Comparison of ENCODE assay signal across 10 mouse cellular contexts in genomic region chr17:36892362-36892761, GRCm38 (mm10). TPM values are rescaled to one million over a fixed set of nuclear protein-coding genes. Genes with fewer than 3 reads are reported as not detected.
DNase-seq lines count a peak whose midpoint lies in the region; ATAC-seq and TF ChIP-seq lines count a peak whose summit lies in the region.
"Had no signal": no experiment of that assay in that cellular context is flagged by ENCODE, and none has a peak within 500 bp of the region (broad histone marks: within the 10 kb centered on the region; RNA-seq: fewer than 3 reads in every experiment).

No protein-coding gene starts in this region.

- peak; percentile 40 to 51 for DNase-seq in heart, postnatal 10 days
- peak; percentile 74 for DNase-seq in ES-CJ7 (ENCODE audit: low read depth, low spot score)
- DNase-seq in brain, embryonic 18.5 days (ENCODE audit: low read depth, low spot score): peak; percentile 36
- DNase-seq in hindbrain, embryonic 11.5 days (ENCODE audit: low spot score): peak; percentile 50
- peak; percentile 34 for DNase-seq in liver, adult 2 months (ENCODE audit: extremely low read depth, low read depth, low spot score)
- peak; percentile 20 for DNase-seq in neural tube, embryonic 10.5 days (ENCODE audit: extremely low spot score, low spot score)
- no peak for DNase-seq in spleen, postnatal 4 days (ENCODE audit: low spot score in 2 of 2)

- ATAC-seq in heart, embryonic 11.5 days (replicated peaks; ENCODE audit: insufficient number of reproducible peaks, low FRiP score, low TSS enrichment): no peak
- ATAC-seq in hindbrain, embryonic 11.5 days (ENCODE audit: low FRiP score): 0 out of 2 replicates have a peak, but pooled peaks have one; percentile 47

- WGBS in heart, embryonic 11.5 days (ENCODE audit: insufficient replicate concordance): 24% methylated on average over 2 of the region's 2 CpGs
- 17% methylated on average over 2 of the region's 2 CpGs for WGBS in hindbrain, embryonic 11.5 days
- 12% methylated on average over 2 of the region's 2 CpGs for WGBS in liver, adult 2 months

- no peak overlapping the region for H3K27ac ChIP-seq in heart, embryonic 11.5 days (ENCODE audit: low read depth, low read length)
- no peak overlapping the region for H3K27ac ChIP-seq in hindbrain, embryonic 11.5 days (ENCODE audit: low read depth, low read length)
- H3K27ac ChIP-seq in liver, adult 2 months (replicated peaks; ENCODE audit: insufficient read depth, low read depth, low read length): no peak overlapping the region
- H3K27ac ChIP-seq: embryonic facial prominence, embryonic 15.5 days; macrophage had no signal

- intact Hi-C loops in heart, postnatal 10 days (cut with DNase I): loop anchor here (2.0 to 5.0 kb wide), 3 partner anchors 22 to 310 kb away; partner anchors contain the start of gene Olfr94

- H3K27me3 ChIP-seq in heart, embryonic 11.5 days (ENCODE audit: control insufficient read depth, insufficient read depth, low read length): peaks cover 7% of the 10 kb centered on the region; the same call in 1 of the 2 replicates
- no peaks in the 10 kb centered on the region for H3K27me3 ChIP-seq in hindbrain, embryonic 11.5 days (ENCODE audit: control insufficient read depth, insufficient read depth, low read length)
- H3K27me3 ChIP-seq in liver, adult 2 months (ENCODE audit: control insufficient read depth, insufficient read depth, low read length): no peaks in the 10 kb centered on the region

- H3K36me3 ChIP-seq in heart, embryonic 11.5 days (ENCODE audit: control insufficient read depth, insufficient read depth, low read length): no peaks in the 10 kb centered on the region
- no peaks in the 10 kb centered on the region for H3K36me3 ChIP-seq in hindbrain, embryonic 11.5 days (ENCODE audit: control insufficient read depth, insufficient read depth, low read length)
- H3K36me3 ChIP-seq in liver, adult 2 months (ENCODE audit: control insufficient read depth, insufficient read depth, low read length): no peaks in the 10 kb centered on the region
- H3K36me3 ChIP-seq: embryonic facial prominence, embryonic 15.5 days had no signal

- no peak overlapping the region for H3K4me3 ChIP-seq in heart, embryonic 11.5 days (ENCODE audit: low read depth, low read length)
- H3K4me3 ChIP-seq in hindbrain, embryonic 11.5 days (ENCODE audit: low read depth, low read length): no peak overlapping the region
- H3K4me3 ChIP-seq in liver, adult 2 months (ENCODE audit: insufficient read depth, low read depth, low read length): no peak overlapping the region
- H3K4me3 ChIP-seq: embryonic facial prominence, embryonic 15.5 days had no signal

- TF ChIP-seq POLR2A in liver, adult 2 months (IDR thresholded peaks at IDR 0.05; ENCODE audit: extremely low read depth, insufficient read depth, low read length): no peak

- peak; percentile 50 for TF ChIP-seq CTCF in liver, adult 2 months (IDR thresholded peaks at IDR 0.05; ENCODE audit: low read depth, low read length)

- no peaks in the 10 kb centered on the region for H3K4me1 ChIP-seq in heart, embryonic 11.5 days (ENCODE audit: control insufficient read depth, insufficient read depth, low read length)
- no peaks in the 10 kb centered on the region for H3K4me1 ChIP-seq in hindbrain, embryonic 11.5 days (replicated peaks; ENCODE audit: control insufficient read depth, insufficient read depth, low read length)
- no peaks in the 10 kb centered on the region for H3K4me1 ChIP-seq in liver, adult 2 months (ENCODE audit: control insufficient read depth, insufficient read depth, low read length)
- H3K4me1 ChIP-seq: embryonic facial prominence, embryonic 15.5 days had no signal

- no peaks in the 10 kb centered on the region for H3K9me3 ChIP-seq in heart, embryonic 11.5 days (replicated peaks; ENCODE audit: control insufficient read depth, low read length)
- H3K9me3 ChIP-seq in hindbrain, embryonic 11.5 days (ENCODE audit: control insufficient read depth, low read length): no peaks in the 10 kb centered on the region
- H3K9me3 ChIP-seq: embryonic facial prominence, embryonic 15.5 days had no signal

- H3K4me2 ChIP-seq in heart, embryonic 11.5 days: no peak overlapping the region
- no peak overlapping the region for H3K4me2 ChIP-seq in hindbrain, embryonic 11.5 days (replicated peaks; ENCODE audit: low read depth, low read length)
- H3K4me2 ChIP-seq: embryonic facial prominence, embryonic 15.5 days had no signal

- H3K9ac ChIP-seq in heart, embryonic 11.5 days (ENCODE audit: low read depth, low read length): no peak overlapping the region
- no peak overlapping the region for H3K9ac ChIP-seq in hindbrain, embryonic 11.5 days (ENCODE audit: low read depth, low read length)
- H3K9ac ChIP-seq in liver, adult 2 months (ENCODE audit: low read depth, low read length): no peak overlapping the region
- H3K9ac ChIP-seq: embryonic facial prominence, embryonic 15.5 days had no signal

- H3K79me2 ChIP-seq in liver, adult 2 months (ENCODE audit: control insufficient read depth, insufficient read depth, low read length): no peaks in the 10 kb centered on the region

RNA-seq across cellular contexts. Expression of gene Trim40, which starts 2.4 kb away (rescaled TPM):
- total RNA-seq in heart, postnatal 10 days (2021): not detected
- not detected in 2 replicates for polyA plus RNA-seq in heart, embryonic 11.5 days (2014; fragmentation: Nextera tagmentation; extraction: Ambion mirVana)
- polyA plus RNA-seq in hindbrain, embryonic 11.5 days (2014; fragmentation: Nextera tagmentation; extraction: Ambion mirVana): not detected in 2 replicates
- not detected in 2 replicates for total RNA-seq in liver, adult 2 months (2014; rRNA removed)
- polyA plus RNA-seq in liver, adult 2 months (2012; rRNA removed): 0.05 TPM in 1 of 2 replicates, not detected in the other
- polyA plus RNA-seq: embryonic facial prominence, embryonic 15.5 days; macrophage had no signal

RNA-seq across cellular contexts. Expression of gene Trim31, which starts 5.6 kb away (rescaled TPM):
- total RNA-seq in heart, postnatal 10 days (2021): not detected
- polyA plus RNA-seq in heart, embryonic 11.5 days (2014; fragmentation: Nextera tagmentation; extraction: Ambion mirVana): not detected in 2 replicates
- not detected in 2 replicates for polyA plus RNA-seq in hindbrain, embryonic 11.5 days (2014; fragmentation: Nextera tagmentation; extraction: Ambion mirVana)
- not detected in 2 replicates for total RNA-seq in liver, adult 2 months (2014; rRNA removed)
- not detected in 2 replicates for polyA plus RNA-seq in liver, adult 2 months (2012; rRNA removed)
- polyA plus RNA-seq: embryonic facial prominence, embryonic 15.5 days; macrophage had no signal

RNA-seq across cellular contexts. Expression of gene Trim10, which starts 23.0 kb away (rescaled TPM):
- total RNA-seq in heart, postnatal 10 days (2021): under 1 TPM; 0.60 to 0.93 TPM
- 28.7 and 32.3 TPM in 2 replicates for polyA plus RNA-seq in heart, embryonic 11.5 days (2014; fragmentation: Nextera tagmentation; extraction: Ambion mirVana)
- polyA plus RNA-seq in hindbrain, embryonic 11.5 days (2014; fragmentation: Nextera tagmentation; extraction: Ambion mirVana): 6.6 and 6.7 TPM in 2 replicates
- 0.07 TPM in 1 of 2 replicates, not detected in the other for total RNA-seq in liver, adult 2 months (2014; rRNA removed)
- polyA plus RNA-seq in liver, adult 2 months (2012; rRNA removed): not detected in 2 replicates
- polyA plus RNA-seq: macrophage had no signal

RNA-seq across cellular contexts. Expression of gene Trim15, which starts 25.4 kb away (rescaled TPM):
- total RNA-seq in heart, postnatal 10 days (2021): not detected
- 0.31 and 0.39 TPM in 2 replicates for polyA plus RNA-seq in heart, embryonic 11.5 days (2014; fragmentation: Nextera tagmentation; extraction: Ambion mirVana)
- 0.48 and 0.70 TPM in 2 replicates for polyA plus RNA-seq in hindbrain, embryonic 11.5 days (2014; fragmentation: Nextera tagmentation; extraction: Ambion mirVana)
- total RNA-seq in liver, adult 2 months (2014; rRNA removed): not detected in 2 replicates
- not detected in 2 replicates for polyA plus RNA-seq in liver, adult 2 months (2012; rRNA removed)
- polyA plus RNA-seq: macrophage had no signal

RNA-seq across cellular contexts. Expression of gene Rnf39, which starts 50.4 kb away (rescaled TPM):
- total RNA-seq in heart, postnatal 10 days (2021): under 1 TPM; 0.22 to 0.43 TPM
- polyA plus RNA-seq in heart, embryonic 11.5 days (2014; fragmentation: Nextera tagmentation; extraction: Ambion mirVana): 0.10 and 0.17 TPM in 2 replicates
- 0.34 and 1.4 TPM in 2 replicates for polyA plus RNA-seq in hindbrain, embryonic 11.5 days (2014; fragmentation: Nextera tagmentation; extraction: Ambion mirVana)
- 3.5 and 4.4 TPM in 2 replicates for total RNA-seq in liver, adult 2 months (2014; rRNA removed)
- 8.8 and 11.9 TPM in 2 replicates for polyA plus RNA-seq in liver, adult 2 months (2012; rRNA removed)
- polyA plus RNA-seq: macrophage had no signal

Comparison
In these comparisons a context has a peak if more than half of its experiments do, and no peak if none do; other contexts are left out.
1. DNase-seq: peak in heart, postnatal 10 days (2 of 2), ES-CJ7 (single experiment), brain, embryonic 18.5 days (single experiment), hindbrain, embryonic 11.5 days (single experiment), liver, adult 2 months (single experiment) and neural tube, embryonic 10.5 days (single experiment); none in spleen, postnatal 4 days (0 of 2).